Mouse (Mus musculus) embryo, embryonic 10 days (tissue): Measurements from ENCODE around the gene Nudt3.
A peak's percentile ranks its signal among the peaks of the same experiment; 100 is the strongest.

Experiments
- DNase-seq: peaks from one replicate; pipeline ENCODE4 v3.0.0-alpha.2; 2015; ENCODE audit warnings: low spot score

Nudt3 gene

DNA sequence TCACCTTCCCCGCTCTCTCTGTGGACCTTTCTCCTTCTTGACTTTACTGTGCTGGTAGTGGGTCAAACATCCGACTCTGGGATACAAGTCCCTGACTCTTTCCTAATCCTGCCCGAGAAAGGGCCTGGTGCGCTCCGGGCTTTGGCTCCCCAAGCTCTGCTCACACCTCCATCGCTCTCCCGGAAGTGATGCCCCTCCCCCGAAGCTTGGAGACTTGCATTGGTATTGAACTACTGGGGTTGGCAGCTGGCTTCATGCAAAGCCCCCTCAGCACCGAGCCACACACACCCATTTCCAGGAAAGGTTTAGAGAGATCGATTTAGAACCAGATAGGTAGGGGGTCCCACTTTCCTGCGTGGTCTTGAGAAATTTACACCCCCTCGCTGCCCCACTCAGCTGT is 77.3 kb downstream of the Nudt3 start:
- DNase-seq = no peak

DNA sequence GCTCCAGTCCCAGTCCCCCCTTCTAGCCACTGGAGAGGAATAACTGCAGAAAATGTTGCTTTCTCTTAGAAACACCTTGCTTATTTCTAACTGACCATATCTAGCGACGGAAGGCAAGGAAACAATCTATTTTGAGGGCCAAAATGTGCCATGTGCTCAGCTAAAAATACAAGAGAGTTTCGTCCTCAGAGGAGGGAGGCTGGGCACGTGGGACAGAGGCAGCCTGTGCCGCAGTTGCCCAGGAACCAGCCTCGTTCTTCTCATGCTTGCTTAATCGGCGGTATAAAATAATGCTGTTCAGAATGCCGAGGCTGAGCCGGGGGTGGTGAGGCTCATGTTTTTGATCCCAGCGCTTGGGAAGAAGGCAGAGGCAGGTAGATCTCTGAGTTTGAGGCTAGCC is 78.7 kb downstream of the Nudt3 start:
- no peak for DNase-seq

DNA sequence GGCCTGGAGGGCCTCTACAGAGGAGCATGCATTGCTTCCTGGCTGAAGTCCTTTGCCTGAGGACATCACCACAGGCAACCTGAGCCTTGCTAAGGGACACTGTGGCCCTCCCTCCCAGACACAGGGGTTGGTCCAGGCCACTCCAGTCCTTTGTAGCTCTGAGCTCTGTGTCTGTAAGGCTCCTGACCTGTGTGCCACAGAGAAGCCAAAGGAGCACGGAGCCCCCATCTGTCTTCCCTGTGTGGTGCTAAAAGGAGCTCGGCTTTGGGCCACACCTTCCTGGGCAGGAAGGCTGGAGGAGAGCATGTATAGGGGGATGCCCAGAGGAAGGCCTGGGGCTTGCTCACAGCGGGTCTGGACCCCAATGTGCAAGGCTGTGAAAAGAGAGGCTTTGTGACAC is 81.3 kb downstream of the Nudt3 start:
- no peak for DNase-seq

- no peak for DNase-seq
These were observed 82.0 kb downstream of the Nudt3 start for GRCm38 (mm10) chr17:27541261-27541660.

GRCm38 (mm10) chr17:27534718-27535117 is 88.6 kb downstream of the Nudt3 start:
- peak; percentile 97 for DNase-seq

DNA sequence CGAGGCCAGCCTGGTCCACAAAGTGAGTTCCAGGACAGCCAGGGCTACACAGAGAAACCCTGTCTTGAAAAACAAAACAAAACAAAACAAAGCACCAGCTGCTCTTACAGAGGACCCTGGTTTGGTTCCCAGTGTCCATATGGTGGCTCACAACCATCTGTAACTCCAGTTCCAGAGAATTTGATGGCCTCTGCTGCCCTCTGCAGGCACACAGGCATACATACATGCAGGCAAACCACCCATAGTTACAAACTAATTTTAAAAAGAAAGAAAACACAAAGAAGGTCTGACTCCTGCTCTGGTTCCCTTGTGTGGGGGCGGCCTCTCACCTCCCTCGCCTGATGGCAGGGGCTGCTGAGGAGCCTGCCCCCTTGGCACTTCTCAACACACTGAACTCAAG is 89.9 kb downstream of the Nudt3 start:
- DNase-seq = no peak

GRCm38 (mm10) chr17:27532095-27532494 is 91.2 kb downstream of the Nudt3 start:
- no peak for DNase-seq
